ENCODE assay signal across 11 mouse cellular contexts in genomic region chr3:101280348-101281311, GRCm38 (mm10). TPM values are rescaled to one million over a fixed set of nuclear protein-coding genes. Genes with fewer than 3 reads are reported as not detected.
DNase-seq lines count a peak whose midpoint lies in the region; ATAC-seq lines count a peak whose summit lies in the region.
"Had no signal": no experiment of that assay in that cellular context is flagged by ENCODE, and none has a peak within 500 bp of the region (broad histone marks: within the 10 kb centered on the region; RNA-seq: fewer than 3 reads in every experiment).

No protein-coding gene starts in this region.

- H3K27me3 ChIP-seq in forebrain, embryonic 10.5 days (ENCODE audit: poor library complexity, severe bottlenecking), result no peaks in the 10 kb centered on the region
- H3K27me3 ChIP-seq in forebrain, embryonic 13.5 days, result no peaks in the 10 kb centered on the region
- no peaks in the 10 kb centered on the region for H3K27me3 ChIP-seq in forebrain, embryonic 14.5 days (replicated peaks; ENCODE audit: control insufficient read depth, insufficient read depth, low read length)
- H3K27me3 ChIP-seq: CH12.LX; neural tube, embryonic 12.5 days had no signal

- intact Hi-C loops in heart, postnatal 36 days (cut with DNase I), result no loop called here

- peaks cover 17% of the 10 kb centered on the region for H3K4me1 ChIP-seq in forebrain, embryonic 10.5 days
- peaks cover 9% of the 10 kb centered on the region for H3K4me1 ChIP-seq in forebrain, embryonic 13.5 days
- H3K4me1 ChIP-seq in forebrain, embryonic 14.5 days (ENCODE audit: control insufficient read depth, insufficient read depth, low read length), result no peaks in the 10 kb centered on the region

- no peak overlapping the region for H3K4me3 ChIP-seq in forebrain, embryonic 10.5 days
- H3K4me3 ChIP-seq in forebrain, embryonic 13.5 days, result no peak overlapping the region
- no peak overlapping the region for H3K4me3 ChIP-seq in forebrain, embryonic 14.5 days (ENCODE audit: low read depth, low read length)
- H3K4me3 ChIP-seq: erythroblast, embryonic 14.5 days; neural tube, embryonic 12.5 days had no signal

- H3K27ac ChIP-seq in forebrain, embryonic 10.5 days, result peak overlapping the region; percentile 51
- no peak overlapping the region for H3K27ac ChIP-seq in forebrain, embryonic 13.5 days
- no peak overlapping the region for H3K27ac ChIP-seq in forebrain, embryonic 14.5 days (ENCODE audit: low read depth, low read length)
- H3K27ac ChIP-seq: neural tube, embryonic 12.5 days had no signal

- no peaks in the 10 kb centered on the region for H3K9me3 ChIP-seq in forebrain, embryonic 10.5 days
- no peaks in the 10 kb centered on the region for H3K9me3 ChIP-seq in forebrain, embryonic 13.5 days (replicated peaks)
- H3K9me3 ChIP-seq in forebrain, embryonic 14.5 days (replicated peaks; ENCODE audit: control insufficient read depth, low read length), result 0 out of 2 replicates have a peak, but pooled peaks cover 2% of the 10 kb centered on the region
- H3K9me3 ChIP-seq: neural tube, embryonic 12.5 days had no signal

- DNase-seq in forebrain, embryonic 10.5 days (ENCODE audit: extremely low spot score, low spot score), result no peak
- DNase-seq in forebrain, embryonic 14.5 days (ENCODE audit: low spot score), result no peak
- DNase-seq in heart, postnatal 36 days, result peak; percentile 74 to 77
- peak; percentile 70 to 75 for DNase-seq in lung, adult 18-20 months
- DNase-seq in testis, postnatal 14 days (ENCODE audit: low spot score), result peak; percentile 49
- no peak for DNase-seq in cerebellum, postnatal 36 days
- no peak for DNase-seq in Muller cell, postnatal 12 days (ENCODE audit: inconsistent ontology term)

- H3K36me3 ChIP-seq in forebrain, embryonic 10.5 days (replicated peaks), result no peaks in the 10 kb centered on the region
- H3K36me3 ChIP-seq in forebrain, embryonic 13.5 days (ENCODE audit: poor library complexity, severe bottlenecking), result no peaks in the 10 kb centered on the region
- no peaks in the 10 kb centered on the region for H3K36me3 ChIP-seq in forebrain, embryonic 14.5 days (ENCODE audit: control insufficient read depth, insufficient read depth, low read length)
- H3K36me3 ChIP-seq: neural tube, embryonic 12.5 days had no signal

- H3K9ac ChIP-seq in forebrain, embryonic 13.5 days, result no peak overlapping the region
- H3K9ac ChIP-seq in forebrain, embryonic 14.5 days (ENCODE audit: low read length), result no peak overlapping the region
- H3K9ac ChIP-seq: neural tube, embryonic 12.5 days had no signal

- 69% methylated on average over 15 of the region's 15 CpGs for WGBS in forebrain, embryonic 10.5 days
- WGBS in forebrain, embryonic 13.5 days, result 64% methylated on average over 15 of the region's 15 CpGs
- 63% methylated on average over 15 of the region's 15 CpGs for WGBS in forebrain, embryonic 14.5 days

- H3K4me2 ChIP-seq in forebrain, embryonic 13.5 days, result no peak overlapping the region
- no peak overlapping the region for H3K4me2 ChIP-seq in forebrain, embryonic 14.5 days (ENCODE audit: low read length)
- H3K4me2 ChIP-seq: neural tube, embryonic 12.5 days had no signal

- no peak; the same call in 1 of the 2 replicates for ATAC-seq in forebrain, embryonic 13.5 days
- ATAC-seq in forebrain, embryonic 14.5 days, result peak; percentile 54; the same call in 1 of the 2 replicates

RNA-seq across cellular contexts. Expression of gene Cd2, which starts 7.1 kb away (rescaled TPM):
- polyA plus RNA-seq in forebrain, embryonic 10.5 days (2016; fragmentation: Nextera tagmentation; extraction: Ambion mirVana), result not detected in 2 replicates
- not detected in 2 replicates for polyA plus RNA-seq in forebrain, embryonic 13.5 days (2015; fragmentation: Nextera tagmentation; extraction: Ambion mirVana)
- polyA plus RNA-seq in forebrain, embryonic 14.5 days (2014; fragmentation: Nextera tagmentation; extraction: Ambion mirVana), result 0.30 and 0.45 TPM in 2 replicates
- under 1 TPM; 0.43 to 0.44 TPM for total RNA-seq in heart, postnatal 36 days (2021)
- polyA plus RNA-seq: erythroblast, embryonic 14.5 days; neural tube, embryonic 12.5 days had no signal

Comparison
In these comparisons a context has a peak if more than half of its experiments do, and no peak if none do; other contexts are left out.
1. DNase-seq: peak in heart, postnatal 36 days (2 of 2), lung, adult 18-20 months (2 of 2) and testis, postnatal 14 days (single experiment); none in forebrain, embryonic 10.5 days (single experiment), forebrain, embryonic 14.5 days (single experiment), cerebellum, postnatal 36 days (0 of 2) and Muller cell, postnatal 12 days (single experiment).